ENCODE assay signal across 23 mouse cellular contexts in the genomic region with DNA sequence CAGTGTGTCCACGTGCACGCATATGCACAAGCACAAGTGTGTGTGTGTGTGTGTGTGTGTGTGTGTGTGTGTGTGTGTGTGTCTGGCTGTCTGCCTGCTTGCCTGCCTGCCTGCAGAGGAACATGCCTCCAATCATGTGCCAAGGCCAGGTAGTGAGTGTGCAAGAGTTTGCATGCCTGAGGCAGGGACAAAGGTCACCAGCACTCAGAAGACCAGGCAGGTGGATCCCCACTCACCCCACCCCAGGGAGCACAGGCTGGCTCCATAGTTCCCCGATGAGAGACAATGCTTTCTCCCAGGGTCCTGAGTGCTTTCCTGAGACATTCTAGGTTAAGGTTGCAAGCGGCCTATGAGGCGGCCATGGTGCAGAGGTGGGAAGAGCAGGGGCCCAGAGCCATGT. TPM values are rescaled to one million over a fixed set of nuclear protein-coding genes. Genes with fewer than 3 reads are reported as not detected.
"Had no signal": no experiment of that assay in that cellular context is flagged by ENCODE, and none has a peak within 500 bp of the region (broad histone marks: within the 10 kb centered on the region; RNA-seq: fewer than 3 reads in every experiment).

No protein-coding gene starts in this region.

- H3K4me3 ChIP-seq: midbrain, embryonic 10.5 days; midbrain, embryonic 12.5 days; myocyte; neural tube, embryonic 13.5 days; neural tube, embryonic 15.5 days had no signal

- ATAC-seq: midbrain, embryonic 16.5 days had no signal

- H3K4me2 ChIP-seq: lung, embryonic 14.5 days; midbrain, embryonic 12.5 days; neural tube, embryonic 13.5 days; neural tube, embryonic 15.5 days had no signal

- H3K9me3 ChIP-seq: neural tube, embryonic 13.5 days; neural tube, embryonic 15.5 days had no signal

- H3K9ac ChIP-seq: liver, embryonic 14.5 days; lung, embryonic 14.5 days; midbrain, embryonic 12.5 days; neural tube, embryonic 13.5 days; neural tube, embryonic 15.5 days had no signal

- H3K27ac ChIP-seq: liver, embryonic 14.5 days; midbrain, embryonic 10.5 days; midbrain, embryonic 12.5 days; neural tube, embryonic 13.5 days; neural tube, embryonic 15.5 days had no signal

- DNase-seq: lung, adult 18-20 months; lung, embryonic 14.5 days; lung, postnatal 10 days; lung, postnatal 4 days; midbrain, embryonic 14.5 days; retina, postnatal 1 day; right cerebral cortex, adult 18-20 months; right cerebral cortex, postnatal 25 days; right cerebral cortex, postnatal 4 days; spleen, adult 18-20 months; thymus, adult 2 months; thymus, postnatal 36 days had no signal

- H3K27me3 ChIP-seq: midbrain, embryonic 12.5 days; neural tube, embryonic 13.5 days; neural tube, embryonic 15.5 days had no signal

RNA-seq across cellular contexts. Expression of gene Grifin, which starts 59.4 kb away (rescaled TPM):
- total RNA-seq: megakaryocyte-erythroid progenitor cell, adult 5-6 weeks had no signal
- polyA plus RNA-seq: lung, embryonic 14.5 days; lung, embryonic 16.5 days; midbrain, embryonic 12.5 days; midbrain, embryonic 14.5 days; myocyte; neural tube, embryonic 11.5 days; neural tube, embryonic 13.5 days; neural tube, embryonic 15.5 days; small intestine, adult 2 months had no signal
